Mouse (Mus musculus): ENCODE measurements around the gene Gm20388.

GRCm38 (mm10) chr8:120681113-120681512 lies 770.5 kb downstream of the Gm20388 start:
- TF ChIP-seq CTCF (IDR thresholded peaks at IDR 0.05; ENCODE audit: low read depth) (no peak), EP300 (IDR thresholded peaks at IDR 0.05; ENCODE audit: low read depth) (no peak)
